Mouse (Mus musculus): Measurements from ENCODE around the gene Vrtn.

DNA sequence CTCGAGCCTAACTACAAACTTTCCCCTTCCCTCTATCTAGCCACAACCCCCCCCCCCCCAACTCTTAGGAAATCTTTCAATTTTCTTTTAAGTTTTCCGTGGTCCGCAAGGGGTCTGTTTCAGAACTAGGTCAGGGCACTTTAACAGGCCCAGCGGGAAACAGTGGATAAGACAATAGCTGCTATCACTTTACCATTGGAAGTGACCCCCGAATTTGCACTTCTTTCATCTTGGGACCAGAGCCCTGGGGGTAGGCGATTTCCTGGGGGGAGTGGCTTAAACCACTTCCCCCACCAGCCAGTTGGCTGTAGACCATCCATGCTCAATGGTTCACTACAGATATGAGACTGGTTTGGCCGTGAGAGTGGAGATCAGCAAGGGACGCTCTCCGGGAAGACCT is at the start of gene Vrtn:
- no peak for TF ChIP-seq POLR2A (IDR thresholded peaks at IDR 0.05; ENCODE audit: extremely low read depth, insufficient read depth, low read length)
- no peak for TF ChIP-seq CTCF (IDR thresholded peaks at IDR 0.05; ENCODE audit: extremely low read depth, insufficient read depth, low read length)
